Mouse (Mus musculus): ENCODE measurements around the gene Als2cr12.

DNA sequence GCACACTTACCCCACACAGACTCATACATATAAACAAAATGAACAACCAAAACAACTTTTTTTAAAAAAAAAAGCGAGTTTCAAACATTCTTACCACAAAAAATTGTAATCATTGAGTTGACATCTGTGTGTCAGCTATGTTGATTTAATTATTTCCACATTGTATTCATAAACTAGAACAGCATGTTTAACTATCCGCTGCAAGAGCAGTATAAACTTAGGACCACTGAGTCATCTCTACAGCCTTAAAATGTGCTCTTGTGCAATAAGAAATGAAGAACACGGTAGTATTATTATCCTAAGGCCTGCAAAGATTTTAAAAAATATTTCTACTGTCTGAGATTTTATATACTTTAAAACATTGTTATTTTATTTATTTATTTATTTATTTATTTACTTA is 20.8 kb downstream of the Als2cr12 start:
- TF ChIP-seq CTCF (IDR thresholded peaks at IDR 0.05; ENCODE audit: control insufficient read depth, insufficient read depth, insufficient replicate concordance, low read depth, low read length), result no peak
- TF ChIP-seq POLR2A (IDR thresholded peaks at IDR 0.05; ENCODE audit: control insufficient read depth, low read depth, low read length), result no peak

Data from testis, adult 2 months (tissue).